Mouse (Mus musculus) midbrain, embryonic 16.5 days (tissue): ENCODE results near the gene Gm49369. TPM values are rescaled to one million over a fixed set of nuclear protein-coding genes. Genes with fewer than 3 reads are reported as not detected.

Experiments used
- ATAC-seq: fragments of 200-750 bp; cut with Nextera tagmentation; 2 replicates; pipeline ENCODE4 v1.8.0; 2017; ENCODE audit warnings: moderate TSS enrichment
- H3K27ac ChIP-seq: fragments of 300-500 bp; sonication (generic); 2 replicates; pipeline ENCODE4 v1.5.1; 2014; ENCODE audit warnings: mild to moderate bottlenecking, low read length, mixed read lengths
- H3K27me3 ChIP-seq: fragments of 300-500 bp; sonication (generic); 2 replicates; pipeline ENCODE4 v1.6.1; 2014; ENCODE audit warnings: low read depth, low read length, mixed read lengths; ENCODE audit not compliant: control insufficient read depth, insufficient read depth
- H3K36me3 ChIP-seq: fragments of 300-500 bp; sonication (generic); 2 replicates; pipeline ENCODE4 v1.6.1; 2014; ENCODE audit warnings: mild to moderate bottlenecking, low read length, moderate library complexity, mixed read lengths; ENCODE audit not compliant: control insufficient read depth, insufficient read depth
- H3K4me1 ChIP-seq: fragments of 300-500 bp; sonication (generic); 2 replicates; pipeline ENCODE4 v1.6.1; 2014; ENCODE audit warnings: mild to moderate bottlenecking, low read length, mixed read lengths; ENCODE audit not compliant: control insufficient read depth, insufficient read depth
- H3K4me2 ChIP-seq: fragments of 300-500 bp; sonication (generic); 2 replicates; pipeline ENCODE4 v1.6.1; 2014; ENCODE audit warnings: mild to moderate bottlenecking, low read length, mixed read lengths
- H3K4me3 ChIP-seq: fragments of 300-500 bp; sonication (generic); 2 replicates; pipeline ENCODE4 v1.5.1; 2014; ENCODE audit warnings: low read depth, mild to moderate bottlenecking, low read length, moderate library complexity, mixed read lengths
- H3K9ac ChIP-seq: fragments of 300-500 bp; sonication (generic); 2 replicates; pipeline ENCODE4 v1.6.1; 2014; ENCODE audit warnings: low read depth, low read length, mixed read lengths
- H3K9me3 ChIP-seq: fragments of 300-500 bp; sonication (generic); replicated peaks from 2 replicates; pipeline ENCODE4 v1.6.1; 2014; ENCODE audit warnings: mild to moderate bottlenecking, low read length, mixed read lengths; ENCODE audit not compliant: control insufficient read depth, poor library complexity, severe bottlenecking
- WGBS: fragments of 180-500 bp; shearing (Covaris S2); extraction: QIAGEN DNeasy Blood & Tissue Kit; methylation state at CpG from one replicate; pipeline ENCODE4 v1.1.7; 2014; 5-methylcytosine and 5-hydroxymethylcytosine counted together
- polyA plus RNA-seq: library from polyadenylated mRNA; unstranded; fragments of >200 nt; fragmentation: Nextera tagmentation; extraction: Ambion mirVana; gene quantifications from 2 replicates; pipeline ENCODE4 v1.2.1, GENCODE M21; 2015

Gm49369 gene
- polyA plus RNA-seq, 1 experiment from 2014 or later = 2.5 TPM

DNA sequence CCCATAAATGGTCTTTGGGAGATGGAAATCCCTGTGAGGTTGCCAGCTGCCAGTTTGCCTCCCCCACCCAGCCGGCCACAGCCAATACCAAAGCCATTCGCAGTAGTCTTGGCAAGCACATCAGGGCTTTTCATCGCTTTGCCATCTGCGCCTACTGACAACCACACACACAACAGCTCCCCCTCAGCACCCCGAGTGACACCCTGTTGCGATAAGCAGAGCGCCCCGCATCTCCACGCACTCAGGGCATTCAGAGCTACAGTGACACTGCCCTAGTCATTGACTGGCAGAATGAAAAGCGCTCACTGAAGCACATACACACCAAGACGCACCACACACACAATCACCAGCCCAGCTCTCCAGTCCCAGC, 11.1 kb downstream of the Gm49369 start:
- WGBS = 37% methylated on average over 11 of the region's 11 CpGs
- H3K9me3 ChIP-seq = no peaks in the 10 kb centered on the region
- H3K27ac ChIP-seq = no peak overlapping the region
- ATAC-seq = no peak; the same call in 1 of the 2 replicates
- peak overlapping the region; percentile 44 for H3K4me3 ChIP-seq
- H3K4me2 ChIP-seq = peak overlapping the region; percentile 73
- H3K9ac ChIP-seq = peak overlapping the region; percentile 62
- peaks cover 11% of the 10 kb centered on the region for H3K36me3 ChIP-seq
- H3K4me1 ChIP-seq = peaks cover 3% of the 10 kb centered on the region; the same call in 1 of the 2 replicates
- H3K27me3 ChIP-seq = peaks cover 28% of the 10 kb centered on the region

DNA sequence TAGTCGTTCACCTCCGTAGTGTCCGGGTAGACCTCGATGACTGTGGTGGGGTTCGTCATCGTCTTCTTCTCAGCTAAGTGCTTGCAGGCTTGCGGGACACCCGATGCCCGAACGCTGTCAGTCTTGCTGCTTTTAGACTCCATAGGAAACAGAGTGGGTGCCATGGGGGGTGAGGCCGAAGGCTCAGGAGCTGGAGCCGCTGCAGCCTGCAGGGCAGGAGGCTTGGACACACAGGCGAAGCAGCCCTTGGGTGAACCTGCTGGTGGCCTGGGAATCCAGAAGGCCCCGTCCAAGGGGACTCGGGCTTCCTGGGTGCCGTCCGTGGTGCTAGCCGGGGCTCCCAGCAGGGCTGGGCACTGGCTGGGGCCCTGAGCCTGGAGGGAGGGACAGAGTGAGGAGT, 11.5 kb downstream of the Gm49369 start:
- Histone ChIP-seq H3K9ac (no peak overlapping the region), H3K4me2 (peak overlapping the region; percentile 73; the same call in 1 of the 2 replicates), H3K27me3 (peaks cover 28% of the 10 kb centered on the region), H3K36me3 (peaks cover 7% of the 10 kb centered on the region), H3K9me3 (no peaks in the 10 kb centered on the region), H3K4me3 (peak overlapping the region; percentile 44; the same call in 1 of the 2 replicates), H3K4me1 (peaks cover 3% of the 10 kb centered on the region; the same call in 1 of the 2 replicates), H3K27ac (no peak overlapping the region)
- no peak for ATAC-seq
- WGBS = 85% methylated on average over 18 of the region's 18 CpGs

DNA sequence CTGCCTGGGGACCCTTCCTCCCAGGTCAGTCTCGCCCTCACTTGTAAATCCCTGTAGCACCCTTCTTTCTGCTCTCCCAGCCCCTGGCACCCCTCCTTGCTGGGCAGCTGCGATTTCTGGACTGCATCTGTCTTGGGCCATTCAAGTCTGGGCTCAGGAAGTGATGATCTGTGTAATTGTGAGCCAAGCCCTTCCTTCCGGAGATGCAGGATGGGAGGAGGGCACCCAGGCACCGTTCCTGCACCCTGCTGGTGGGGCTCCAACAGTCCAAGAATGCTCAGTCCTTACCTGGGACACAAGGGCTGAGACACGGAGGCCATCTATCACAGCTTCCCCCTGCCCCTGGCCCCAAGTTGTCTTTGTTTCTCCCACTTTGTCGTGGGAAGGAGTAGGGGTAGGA, 12.6 kb downstream of the Gm49369 start:
- H3K9me3 ChIP-seq = no peaks in the 10 kb centered on the region
- 67% methylated on average over 6 of the region's 6 CpGs for WGBS
- H3K4me3 ChIP-seq = no peak overlapping the region
- H3K27ac ChIP-seq = no peak overlapping the region
- H3K27me3 ChIP-seq = peaks cover 28% of the 10 kb centered on the region
- no peak overlapping the region for H3K9ac ChIP-seq
- H3K36me3 ChIP-seq = no peaks in the 10 kb centered on the region
- no peak overlapping the region for H3K4me2 ChIP-seq
- no peak for ATAC-seq
- H3K4me1 ChIP-seq = peaks cover 3% of the 10 kb centered on the region; the same call in 1 of the 2 replicates

DNA sequence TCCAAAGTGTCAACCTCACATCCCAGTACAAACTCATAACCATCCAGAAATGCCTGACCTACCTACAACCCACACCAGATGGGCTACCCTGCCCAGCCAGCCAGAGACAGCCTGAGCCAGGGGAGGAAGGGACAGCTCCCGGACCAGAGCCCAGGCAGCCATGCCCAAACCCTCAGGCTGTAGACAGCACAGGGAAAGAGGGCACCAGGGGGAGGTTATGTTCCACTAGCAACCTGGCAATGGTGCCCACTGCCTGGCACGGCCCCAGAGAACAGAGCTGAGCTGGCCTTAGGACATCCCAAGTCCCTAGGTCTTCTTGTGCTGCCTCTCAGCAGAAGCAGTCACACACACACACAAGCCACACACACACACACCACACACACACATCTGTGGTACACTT, 13.6 kb downstream of the Gm49369 start:
- Histone ChIP-seq H3K27ac (no peak overlapping the region), H3K9ac (no peak overlapping the region), H3K4me3 (no peak overlapping the region), H3K36me3 (no peaks in the 10 kb centered on the region), H3K4me2 (no peak overlapping the region), H3K9me3 (no peaks in the 10 kb centered on the region), H3K4me1 (peaks cover 3% of the 10 kb centered on the region; the same call in 1 of the 2 replicates), H3K27me3 (peaks cover 28% of the 10 kb centered on the region)
- WGBS = 76% methylated on average over 2 of the region's 2 CpGs
- no peak for ATAC-seq

DNA sequence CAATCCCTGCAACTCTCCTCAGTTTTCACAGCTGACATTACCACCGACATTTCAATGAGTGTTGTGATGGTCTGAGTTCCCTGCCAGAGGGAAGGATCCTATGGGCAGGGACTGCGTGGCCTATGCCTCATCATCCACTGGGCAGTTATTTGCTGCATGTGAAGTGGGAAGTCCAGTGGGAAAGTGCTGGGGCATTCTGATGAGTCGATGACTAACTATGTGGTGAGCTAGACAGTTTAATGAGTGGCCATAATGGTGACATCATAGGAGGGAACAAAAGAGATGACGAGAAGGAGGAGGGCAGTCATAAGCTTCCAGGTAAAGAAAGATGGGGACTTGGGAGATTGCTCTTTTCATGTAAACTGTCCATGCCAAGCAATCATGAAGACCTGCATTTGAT, 19.4 kb downstream of the Gm49369 start:
- Histone ChIP-seq H3K4me2 (no peak overlapping the region), H3K27me3 (no peaks in the 10 kb centered on the region), H3K4me1 (no peaks in the 10 kb centered on the region), H3K9me3 (no peaks in the 10 kb centered on the region), H3K9ac (no peak overlapping the region), H3K36me3 (no peaks in the 10 kb centered on the region), H3K27ac (no peak overlapping the region), H3K4me3 (no peak overlapping the region)
- no peak for ATAC-seq
- 84% methylated on average over 4 of the region's 4 CpGs for WGBS

DNA sequence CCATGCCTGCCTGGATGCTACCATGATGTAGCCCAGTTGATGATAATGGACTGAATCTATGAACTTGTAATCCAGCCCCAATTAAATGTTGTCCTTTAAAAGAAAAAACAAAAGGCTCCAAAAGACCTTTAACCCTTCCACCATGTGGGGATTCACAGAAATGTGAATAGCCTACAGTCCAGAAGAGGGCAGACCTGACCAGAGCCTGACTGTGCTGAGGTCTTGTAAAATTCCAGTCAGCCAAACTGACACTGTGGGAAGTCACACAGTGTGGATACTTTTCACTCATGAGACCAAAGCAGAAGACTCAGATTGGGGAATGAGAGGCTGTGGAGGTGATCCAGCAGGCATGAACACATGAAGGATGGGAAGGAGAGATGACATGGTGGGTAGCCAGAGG, 21.7 kb downstream of the Gm49369 start:
- Histone ChIP-seq H3K36me3 (no peaks in the 10 kb centered on the region), H3K4me3 (no peak overlapping the region), H3K9ac (no peak overlapping the region), H3K27ac (no peak overlapping the region), H3K4me1 (no peaks in the 10 kb centered on the region), H3K9me3 (no peaks in the 10 kb centered on the region), H3K27me3 (no peaks in the 10 kb centered on the region), H3K4me2 (no peak overlapping the region)
- ATAC-seq = no peak

DNA sequence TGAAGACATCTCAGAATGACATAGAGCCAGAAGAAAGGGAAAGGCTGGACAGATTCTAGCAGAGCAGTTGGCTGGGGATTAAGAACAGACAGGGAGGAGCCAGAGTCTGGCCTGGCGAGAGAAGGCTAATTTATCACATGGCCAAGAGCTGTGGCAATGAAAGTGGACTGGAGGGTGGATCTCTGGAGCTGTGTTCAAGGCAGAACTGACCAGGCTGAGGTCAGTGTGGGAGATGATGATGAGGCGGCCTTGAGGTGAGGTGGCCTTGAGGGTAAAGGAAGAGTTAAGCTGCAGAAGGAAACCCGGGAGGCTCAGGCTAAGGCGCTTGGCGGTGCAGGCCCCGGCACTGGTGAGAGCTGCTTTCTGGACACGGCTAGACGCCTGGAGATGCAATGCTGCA, 23.3 kb downstream of the Gm49369 start:
- no peak for ATAC-seq

DNA sequence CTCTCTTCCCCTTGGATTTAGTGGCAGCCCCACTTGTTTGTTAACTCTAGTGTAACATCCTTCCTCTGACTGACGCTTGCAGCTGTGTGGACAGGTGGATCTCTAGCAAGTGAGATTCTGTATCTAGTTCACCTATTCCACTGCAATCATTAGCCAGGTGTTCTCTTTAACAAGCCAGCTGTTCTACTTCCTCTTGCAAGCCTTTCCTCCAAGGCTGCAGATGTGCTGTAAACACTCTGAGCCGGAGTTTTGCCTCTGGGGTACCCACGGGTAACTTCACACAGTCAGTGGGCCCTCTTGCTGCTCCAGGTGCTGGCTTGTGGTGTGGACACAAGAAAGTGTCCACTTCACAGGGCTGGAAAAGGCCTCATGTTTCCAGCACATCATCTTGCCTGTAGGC, 24.9 kb downstream of the Gm49369 start:
- Histone ChIP-seq H3K36me3 (no peaks in the 10 kb centered on the region), H3K27me3 (no peaks in the 10 kb centered on the region), H3K9ac (no peak overlapping the region), H3K27ac (no peak overlapping the region), H3K4me2 (no peak overlapping the region), H3K9me3 (no peaks in the 10 kb centered on the region), H3K4me3 (no peak overlapping the region), H3K4me1 (no peaks in the 10 kb centered on the region)
- 89% methylated on average over 3 of the region's 3 CpGs for WGBS
- no peak for ATAC-seq

More for the DNA sequence above, 23.3 kb downstream of the Gm49369 start:
- 68% methylated on average over 8 of the region's 8 CpGs for WGBS
- Histone ChIP-seq H3K4me3 (no peak overlapping the region), H3K9ac (no peak overlapping the region), H3K4me2 (no peak overlapping the region), H3K27ac (no peak overlapping the region), H3K27me3 (no peaks in the 10 kb centered on the region), H3K4me1 (no peaks in the 10 kb centered on the region), H3K9me3 (no peaks in the 10 kb centered on the region), H3K36me3 (no peaks in the 10 kb centered on the region)

DNA sequence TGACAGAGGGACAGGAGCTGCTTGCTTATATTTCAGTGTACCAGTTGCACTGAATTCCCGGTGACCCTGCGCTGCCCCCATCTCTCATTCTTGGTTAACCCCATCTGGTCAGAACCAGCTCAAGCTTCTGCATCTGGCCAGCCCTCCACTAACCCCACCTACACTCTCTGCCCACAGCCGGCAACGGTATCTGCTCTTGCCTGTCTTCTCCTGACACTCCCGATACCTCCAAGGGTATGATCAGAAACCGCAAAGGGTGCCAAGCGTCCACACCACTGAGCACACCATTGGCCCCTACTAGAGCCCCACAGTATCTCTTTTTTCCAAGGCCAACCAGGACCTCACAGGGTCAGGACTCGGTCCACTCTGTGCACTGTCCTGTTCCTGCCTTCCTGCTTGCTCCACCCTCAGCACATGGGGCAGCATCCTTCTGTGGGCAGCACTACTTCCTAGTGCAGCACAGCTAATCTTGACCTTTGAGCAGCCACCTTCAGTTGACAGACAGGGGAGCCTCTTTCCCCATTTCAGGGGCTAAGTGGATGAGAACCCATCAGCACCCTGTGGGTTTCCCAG, 27.7 kb downstream of the Gm49369 start:
- ATAC-seq = no peak
- Histone ChIP-seq H3K4me2 (no peak overlapping the region), H3K4me1 (0 out of 2 replicates have a peak, but pooled peaks cover under 1% of the 10 kb centered on the region), H3K4me3 (no peak overlapping the region), H3K36me3 (no peaks in the 10 kb centered on the region), H3K27me3 (no peaks in the 10 kb centered on the region), H3K27ac (no peak overlapping the region), H3K9me3 (no peaks in the 10 kb centered on the region), H3K9ac (no peak overlapping the region)
- 85% methylated on average over 8 of the region's 8 CpGs for WGBS
